Mouse (Mus musculus): ENCODE data around the gene Prkce.
A peak's percentile ranks its signal among the peaks of the same experiment; 100 is the strongest.

The Prkce gene

GRCm38 (mm10) chr17:86304923-86305630 lies 137.5 kb downstream of the Prkce start:
- no peak for DNase-seq

GRCm38 (mm10) chr17:86306161-86306560 lies 138.6 kb downstream of the Prkce start:
- DNase-seq: no peak

- peak; percentile 63 to 73 for DNase-seq
Observed at GRCm38 (mm10) chr17:86313413-86314139, 146.0 kb downstream of the Prkce start.

GRCm38 (mm10) chr17:86315874-86316273 lies 148.3 kb downstream of the Prkce start:
- no peak for DNase-seq

- no peak for DNase-seq
Observed at GRCm38 (mm10) chr17:86316771-86317170, 149.2 kb downstream of the Prkce start.

GRCm38 (mm10) chr17:86317197-86317596 lies 149.6 kb downstream of the Prkce start:
- no peak for DNase-seq

GRCm38 (mm10) chr17:86319967-86320602 lies 152.5 kb downstream of the Prkce start:
- no peak for DNase-seq

- no peak for DNase-seq
Observed at GRCm38 (mm10) chr17:86322840-86323239, 155.3 kb downstream of the Prkce start.

GRCm38 (mm10) chr17:86323310-86323709 lies 155.7 kb downstream of the Prkce start:
- DNase-seq: no peak

- peak in 1 of 2 experiments; percentile 35 for DNase-seq
Observed at GRCm38 (mm10) chr17:86323909-86324686, 156.5 kb downstream of the Prkce start.

- DNase-seq: peak in 1 of 2 experiments; percentile 40
Observed at GRCm38 (mm10) chr17:86324756-86325155, 157.2 kb downstream of the Prkce start.

- no peak for DNase-seq
Observed at GRCm38 (mm10) chr17:86325317-86325716, 157.7 kb downstream of the Prkce start.

- no peak for DNase-seq
Observed at GRCm38 (mm10) chr17:86327958-86328357, 160.4 kb downstream of the Prkce start.

- DNase-seq: no peak
Observed at GRCm38 (mm10) chr17:86329273-86330075, 161.9 kb downstream of the Prkce start.

- peak; percentile 37 to 52 for DNase-seq
Observed at GRCm38 (mm10) chr17:86330076-86330955, 162.7 kb downstream of the Prkce start.

- DNase-seq: no peak
Observed at GRCm38 (mm10) chr17:86331835-86332234, 164.2 kb downstream of the Prkce start.

- peak; percentile 69 to 77 for DNase-seq
Observed at GRCm38 (mm10) chr17:86334990-86335389, 167.4 kb downstream of the Prkce start.

- peak; percentile 61 to 71 for DNase-seq
Observed at GRCm38 (mm10) chr17:86336652-86337073, 169.1 kb downstream of the Prkce start.

GRCm38 (mm10) chr17:86337076-86337475 lies 169.5 kb downstream of the Prkce start:
- DNase-seq: no peak

- DNase-seq: no peak
Observed at GRCm38 (mm10) chr17:86338328-86338727, 170.7 kb downstream of the Prkce start.

- no peak for DNase-seq
Observed at GRCm38 (mm10) chr17:86344032-86344431, 176.4 kb downstream of the Prkce start.
